Mouse (Mus musculus) forebrain, embryonic 14.5 days (tissue): ENCODE measurements around the gene Clic1. TPM values are rescaled to one million over a fixed set of nuclear protein-coding genes. Genes with fewer than 3 reads are reported as not detected.
"Not testable (repeated sequence)": the region's sequence is repeated elsewhere in the genome, so short reads cannot be mapped to it uniquely, and the experiment has no call there.

Source experiments
- ATAC-seq: fragments of 200-750 bp; cut with Nextera tagmentation; 2 replicates; pipeline ENCODE4 v1.8.0; 2017; ENCODE audit warnings: mild to moderate bottlenecking, moderate library complexity
- DNase-seq: peaks from one replicate; pipeline ENCODE4 v3.0.0-alpha.2; 2015; ENCODE audit warnings: low spot score
- H3K27ac ChIP-seq: fragments of 300-500 bp; sonication (generic); 2 replicates; pipeline ENCODE4 v1.5.1; 2014; ENCODE audit warnings: low read depth, mild to moderate bottlenecking, control low read depth, low read length, moderate library complexity
- H3K27me3 ChIP-seq: fragments of 300-500 bp; sonication (generic); replicated peaks from 2 replicates; pipeline ENCODE4 v1.6.1; 2014; ENCODE audit warnings: low read length, control low read depth, mixed read lengths; ENCODE audit not compliant: control insufficient read depth, insufficient read depth
- H3K36me3 ChIP-seq: fragments of 300-500 bp; sonication (generic); 2 replicates; pipeline ENCODE4 v1.6.1; 2014; ENCODE audit warnings: low read length, control low read depth; ENCODE audit not compliant: control insufficient read depth, insufficient read depth
- H3K4me1 ChIP-seq: fragments of 300-500 bp; sonication (generic); 2 replicates; pipeline ENCODE4 v1.6.1; 2014; ENCODE audit warnings: antibody characterized with exemption, low read length, control low read depth; ENCODE audit not compliant: control insufficient read depth, insufficient read depth
- H3K4me2 ChIP-seq: fragments of 300-500 bp; sonication (generic); 2 replicates; pipeline ENCODE4 v1.6.1; 2014; ENCODE audit warnings: mild to moderate bottlenecking, control low read depth, low read length
- H3K4me3 ChIP-seq: fragments of 300-500 bp; sonication (generic); 2 replicates; pipeline ENCODE4 v1.5.1; 2014; ENCODE audit warnings: low read depth, low read length, control low read depth
- H3K9ac ChIP-seq: fragments of 300-500 bp; sonication (generic); 2 replicates; pipeline ENCODE4 v1.6.1; 2014; ENCODE audit warnings: mild to moderate bottlenecking, low read length, control low read depth, moderate library complexity
- H3K9me3 ChIP-seq: fragments of 300-500 bp; sonication (generic); replicated peaks from 2 replicates; pipeline ENCODE4 v1.6.1; 2016; ENCODE audit warnings: low read length, control low read depth, mixed read lengths; ENCODE audit not compliant: control insufficient read depth
- WGBS: fragments of 180-500 bp; shearing (Covaris S2); extraction: QIAGEN DNeasy Blood & Tissue Kit; methylation state at CpG from one replicate; pipeline ENCODE4 v1.1.7; 2014; 5-methylcytosine and 5-hydroxymethylcytosine counted together
- polyA plus RNA-seq: library from polyadenylated mRNA; unstranded; fragments of >200 nt; fragmentation: Nextera tagmentation; extraction: Ambion mirVana; gene quantifications from 2 replicates; pipeline ENCODE4 v1.2.1, GENCODE M21; 2014

Gene Clic1
- polyA plus RNA-seq, 1 experiment from 2014 or later: 37.3 TPM

GRCm38 (mm10) chr17:35033703-35034102 is 16.1 kb upstream of the Clic1 start:
- H3K9ac ChIP-seq, H3K36me3 ChIP-seq, H3K4me1 ChIP-seq, H3K9me3 ChIP-seq, H3K27ac ChIP-seq, H3K4me2 ChIP-seq, H3K4me3 ChIP-seq, ATAC-seq, DNase-seq, H3K27me3 ChIP-seq: not testable (repeated sequence)
- 79% methylated on average over 1 of the region's 1 CpGs for WGBS

GRCm38 (mm10) chr17:35034896-35035295 is 14.9 kb upstream of the Clic1 start:
- H3K27ac ChIP-seq: no peak overlapping the region
- no peak for DNase-seq
- 83% methylated on average over 6 of the region's 6 CpGs for WGBS
- H3K36me3 ChIP-seq: no peaks in the 10 kb centered on the region
- no peaks in the 10 kb centered on the region for H3K9me3 ChIP-seq
- no peaks in the 10 kb centered on the region for H3K27me3 ChIP-seq
- no peak for ATAC-seq
- H3K4me2 ChIP-seq: no peak overlapping the region
- H3K4me3 ChIP-seq: no peak overlapping the region
- H3K4me1 ChIP-seq: no peaks in the 10 kb centered on the region
- no peak overlapping the region for H3K9ac ChIP-seq

DNA sequence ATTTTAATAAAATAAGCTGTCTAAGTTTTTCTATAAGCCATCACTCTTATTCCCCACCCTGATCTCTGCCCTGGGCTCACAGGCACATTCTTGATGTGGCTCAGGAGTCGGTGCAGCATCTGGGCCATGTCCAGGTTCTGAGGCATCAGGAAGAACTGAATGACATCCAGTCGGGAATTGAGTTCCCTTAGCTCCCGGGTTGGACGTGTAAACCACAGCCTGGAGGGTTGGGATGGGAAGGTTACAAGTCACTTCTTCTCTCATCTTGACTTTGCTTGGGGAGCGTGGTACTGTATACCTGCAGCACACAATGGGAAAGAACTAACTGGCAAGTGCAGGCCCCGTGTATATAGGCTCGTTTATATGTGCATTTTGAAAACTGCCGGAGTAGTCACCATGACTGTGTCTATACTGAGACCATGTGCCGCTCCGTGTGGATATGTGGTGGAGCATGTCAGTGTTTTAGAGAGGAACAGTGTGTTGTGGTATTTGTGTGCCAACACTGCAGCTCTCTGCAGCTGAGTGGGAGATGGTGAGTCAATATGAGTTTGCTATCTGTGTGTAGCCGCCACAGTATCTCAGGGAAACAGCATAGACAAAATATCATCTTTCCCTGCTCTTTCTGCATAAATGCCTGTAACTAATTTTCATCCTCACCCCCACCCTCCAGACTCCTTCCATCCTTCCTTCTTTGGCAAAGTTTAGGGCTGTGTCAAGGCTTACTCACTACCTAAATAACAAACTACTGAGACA is 10.5 kb upstream of the Clic1 start:
- ATAC-seq: no peak
- no peak for DNase-seq
- no peak overlapping the region for H3K27ac ChIP-seq
- no peaks in the 10 kb centered on the region for H3K36me3 ChIP-seq
- H3K9me3 ChIP-seq: no peaks in the 10 kb centered on the region
- H3K4me3 ChIP-seq: no peak overlapping the region
- 87% methylated on average over 11 of the region's 11 CpGs for WGBS
- no peak overlapping the region for H3K9ac ChIP-seq
- no peaks in the 10 kb centered on the region for H3K27me3 ChIP-seq
- H3K4me1 ChIP-seq: no peaks in the 10 kb centered on the region
- no peak overlapping the region for H3K4me2 ChIP-seq

DNA sequence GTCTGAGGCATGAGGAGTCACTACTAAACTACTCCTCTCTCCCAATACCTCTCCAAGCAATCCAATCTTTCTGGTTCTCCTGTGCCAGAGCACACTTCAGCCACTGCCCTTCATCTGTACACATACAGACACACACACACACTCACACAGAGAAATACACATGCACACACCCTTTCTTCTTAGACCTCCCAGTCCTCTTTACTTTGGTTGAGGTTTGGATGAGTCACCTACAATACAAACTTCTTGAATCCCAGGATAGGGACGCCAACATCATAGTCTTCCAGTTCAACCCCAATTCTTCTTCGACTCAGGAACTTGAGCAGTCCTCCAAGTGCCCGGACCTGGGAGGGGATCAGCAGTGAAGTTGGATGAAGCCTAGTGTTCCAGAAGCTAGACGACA is 6.0 kb upstream of the Clic1 start:
- Histone ChIP-seq H3K36me3 (no peaks in the 10 kb centered on the region), H3K27ac (no peak overlapping the region), H3K9me3 (no peaks in the 10 kb centered on the region), H3K27me3 (no peaks in the 10 kb centered on the region), H3K9ac (no peak overlapping the region), H3K4me2 (no peak overlapping the region), H3K4me3 (no peak overlapping the region), H3K4me1 (peaks cover 7% of the 10 kb centered on the region; the same call in 1 of the 2 replicates)
- DNase-seq (no peak), ATAC-seq (no peak)
- 87% methylated on average over 4 of the region's 4 CpGs for WGBS

DNA sequence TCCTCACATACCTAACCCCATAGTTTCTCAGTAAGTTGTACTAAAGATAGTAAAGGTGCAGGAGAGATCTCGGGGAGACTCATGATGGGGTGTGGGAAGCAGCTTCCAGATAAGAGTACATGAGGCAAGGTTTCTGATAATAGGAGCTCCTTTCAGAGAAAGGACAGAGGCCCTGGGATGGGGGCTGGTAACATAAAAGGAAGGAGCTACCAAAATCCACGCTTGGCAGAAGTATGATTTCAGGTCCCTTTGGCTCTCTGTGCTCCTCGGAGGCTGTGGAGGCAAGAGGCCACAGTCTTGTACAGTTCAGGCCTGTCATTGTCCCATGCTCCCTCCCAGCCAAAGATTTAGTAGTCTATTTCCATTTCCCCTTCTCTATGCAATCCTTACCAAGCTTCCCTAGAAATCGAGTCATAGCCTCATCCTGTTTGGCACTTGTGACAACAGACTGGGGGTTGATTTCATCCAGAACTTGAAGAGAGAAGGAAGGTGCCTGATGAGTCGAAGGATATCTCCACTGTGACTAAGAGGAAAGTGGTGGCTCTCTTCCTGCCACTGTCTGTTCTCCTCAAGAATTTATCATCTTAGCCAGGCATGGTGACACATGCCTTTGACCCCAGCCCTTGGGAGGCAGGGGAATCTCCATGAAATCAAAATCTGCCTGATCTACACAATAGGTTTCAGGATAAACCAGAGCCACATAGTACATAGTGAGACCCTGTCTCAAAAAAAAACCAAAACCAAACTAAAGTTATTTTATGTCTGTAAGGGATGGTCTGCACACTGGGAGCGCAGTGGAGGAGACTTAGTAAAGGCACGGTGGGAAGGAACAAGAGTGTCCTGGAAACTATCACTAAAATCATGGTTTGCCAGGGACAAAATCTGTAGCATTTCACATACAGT is 4.6 kb upstream of the Clic1 start:
- H3K9me3 ChIP-seq: no peaks in the 10 kb centered on the region
- peak overlapping the region; percentile 52 for H3K4me3 ChIP-seq
- no peaks in the 10 kb centered on the region for H3K27me3 ChIP-seq
- no peak overlapping the region for H3K27ac ChIP-seq
- ATAC-seq (no peak), DNase-seq (no peak)
- H3K9ac ChIP-seq: no peak overlapping the region
- peak overlapping the region; percentile 98 for H3K4me2 ChIP-seq
- WGBS: 92% methylated on average over 7 of the region's 7 CpGs
- H3K36me3 ChIP-seq: no peaks in the 10 kb centered on the region
- H3K4me1 ChIP-seq: peaks cover 12% of the 10 kb centered on the region; the same call in 1 of the 2 replicates

- Histone ChIP-seq H3K4me3 (peak overlapping the region; percentile 52), H3K27me3 (no peaks in the 10 kb centered on the region), H3K9me3 (no peaks in the 10 kb centered on the region), H3K27ac (peak overlapping the region; percentile 73; the same call in 1 of the 2 replicates), H3K36me3 (no peaks in the 10 kb centered on the region), H3K9ac (peak overlapping the region; percentile 79), H3K4me2 (peak overlapping the region; percentile 98), H3K4me1 (peaks cover 12% of the 10 kb centered on the region; the same call in 1 of the 2 replicates)
- DNase-seq: no peak
- ATAC-seq: peak; percentile 14
- WGBS: 5% methylated on average over 46 of the region's 48 CpGs
These were observed 3.7 kb upstream of the Clic1 start for GRCm38 (mm10) chr17:35045807-35046680.

DNA sequence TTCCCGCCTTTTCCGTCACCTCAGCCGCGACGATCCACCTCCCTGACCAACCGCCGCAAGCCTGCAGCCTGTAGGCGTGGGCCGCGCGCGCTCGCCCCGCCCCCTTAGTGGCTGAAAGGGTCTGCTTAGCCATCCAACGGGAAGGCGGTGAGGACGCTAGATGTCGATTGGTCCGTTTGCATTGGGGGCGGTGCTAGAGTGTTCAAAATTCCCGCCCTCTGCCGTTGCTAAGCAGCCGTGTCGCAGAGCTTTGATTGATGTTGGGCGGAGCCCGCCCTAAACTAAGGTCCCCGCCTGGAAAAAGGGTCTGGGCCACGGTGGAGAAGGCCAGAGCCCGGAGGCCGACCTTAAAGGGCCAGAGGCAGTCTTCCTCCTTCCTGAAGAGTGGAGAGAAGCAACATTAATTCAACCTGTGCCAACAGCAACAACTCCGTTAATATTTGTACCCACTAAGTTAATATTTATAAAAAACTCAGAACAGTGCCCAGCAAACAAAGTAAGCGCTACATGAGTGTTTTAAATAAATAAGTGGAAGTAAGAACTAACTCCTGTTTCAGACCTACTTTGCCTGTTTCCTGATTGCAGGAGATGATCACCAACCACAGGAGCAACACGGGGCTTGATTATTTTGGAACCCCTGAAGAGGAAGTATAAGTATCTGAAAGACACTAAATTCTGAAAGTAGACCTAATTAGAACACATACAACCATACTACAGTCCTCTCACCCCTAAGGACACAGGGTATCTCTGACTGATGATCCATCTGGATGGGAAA is 2.9 kb upstream of the Clic1 start, which contains the start of gene Msh5:
TSS of gene Msh5 (minus strand) at position 65 of the 775 bp plus-strand sequence.
- 3% methylated on average over 33 of the region's 33 CpGs for WGBS
- DNase-seq: peak; percentile 99
- Histone ChIP-seq H3K4me1 (peaks cover 19% of the 10 kb centered on the region), H3K27me3 (no peaks in the 10 kb centered on the region), H3K4me3 (peak within 1 kb of the TSS; percentile 52), H3K36me3 (no peaks in the 10 kb centered on the region), H3K9ac (peak within 1 kb of the TSS; percentile 79), H3K4me2 (peak within 1 kb of the TSS; percentile 98), H3K27ac (peak within 1 kb of the TSS; percentile 73; the same call in 1 of the 2 replicates), H3K9me3 (no peaks in the 10 kb centered on the region)
- peak; percentile 98 for ATAC-seq

GRCm38 (mm10) chr17:35047688-35048087 is 2.1 kb upstream of the Clic1 start:
- H3K4me2 ChIP-seq: no peak overlapping the region
- peaks cover 24% of the 10 kb centered on the region for H3K4me1 ChIP-seq
- 58% methylated on average over 1 of the region's 1 CpGs for WGBS
- H3K36me3 ChIP-seq: peaks cover 6% of the 10 kb centered on the region; the same call in 1 of the 2 replicates
- no peak for ATAC-seq
- no peak overlapping the region for H3K9ac ChIP-seq
- H3K9me3 ChIP-seq: no peaks in the 10 kb centered on the region
- DNase-seq: no peak
- no peak overlapping the region for H3K27ac ChIP-seq
- no peak overlapping the region for H3K4me3 ChIP-seq
- no peaks in the 10 kb centered on the region for H3K27me3 ChIP-seq
